Mouse (Mus musculus): ENCODE data around the gene Bdnf. TPM values are rescaled to one million over a fixed set of nuclear protein-coding genes. Genes with fewer than 3 reads are reported as not detected.

Bdnf gene
- polyA plus RNA-seq, 1 experiment from 2014 or later: 2.9 TPM

- Histone ChIP-seq H3K36me3 (ENCODE audit: control insufficient read depth, insufficient read depth, low read length) (no peaks in the 10 kb centered on the region), H3K4me2 (ENCODE audit: low read depth) (no peak overlapping the region), H3K27me3 (ENCODE audit: control insufficient read depth, insufficient read depth, low read length) (peaks cover 3% of the 10 kb centered on the region; the same call in 1 of the 2 replicates), H3K9ac (ENCODE audit: low read length) (no peak overlapping the region), H3K4me1 (ENCODE audit: control insufficient read depth, insufficient read depth, low read length) (peaks cover 2% of the 10 kb centered on the region; the same call in 1 of the 2 replicates), H3K4me3 (ENCODE audit: low read depth, low read length) (no peak overlapping the region), H3K27ac (ENCODE audit: low read depth, low read length) (no peak overlapping the region), H3K9me3 (ENCODE audit: control insufficient read depth, low read length) (no peaks in the 10 kb centered on the region)
- DNase-seq (ENCODE audit: low spot score) (no peak), ATAC-seq (ENCODE audit: insufficient read depth, low FRiP score, low TSS enrichment) (no peak)
- 9% methylated on average over 4 of the region's 4 CpGs for whole genome bisulfite sequencing
Observed at GRCm38 (mm10) chr2:109697151-109697550, 22.7 kb downstream of the Bdnf start.

- Histone ChIP-seq H3K27me3 (ENCODE audit: control insufficient read depth, insufficient read depth, low read length) (no peaks in the 10 kb centered on the region), H3K4me3 (ENCODE audit: low read depth, low read length) (no peak overlapping the region), H3K9me3 (ENCODE audit: control insufficient read depth, low read length) (no peaks in the 10 kb centered on the region), H3K4me1 (ENCODE audit: control insufficient read depth, insufficient read depth, low read length) (no peaks in the 10 kb centered on the region), H3K36me3 (ENCODE audit: control insufficient read depth, insufficient read depth, low read length) (no peaks in the 10 kb centered on the region), H3K4me2 (ENCODE audit: low read depth) (no peak overlapping the region), H3K27ac (ENCODE audit: low read depth, low read length) (no peak overlapping the region), H3K9ac (ENCODE audit: low read length) (no peak overlapping the region)
- ATAC-seq (ENCODE audit: insufficient read depth, low FRiP score, low TSS enrichment) (no peak), DNase-seq (ENCODE audit: low spot score) (no peak)
- 85% methylated on average over 5 of the region's 5 CpGs for WGBS
Observed at GRCm38 (mm10) chr2:109700291-109700690, 25.8 kb downstream of the Bdnf start.

- no peaks in the 10 kb centered on the region for H3K36me3 ChIP-seq (ENCODE audit: control insufficient read depth, insufficient read depth, low read length)
- no peaks in the 10 kb centered on the region for H3K9me3 ChIP-seq (ENCODE audit: control insufficient read depth, low read length)
- no peaks in the 10 kb centered on the region for H3K27me3 ChIP-seq (ENCODE audit: control insufficient read depth, insufficient read depth, low read length)
- H3K27ac ChIP-seq (ENCODE audit: low read depth, low read length): no peak overlapping the region
- H3K4me2 ChIP-seq (ENCODE audit: low read depth): no peak overlapping the region
- ATAC-seq (ENCODE audit: insufficient read depth, low FRiP score, low TSS enrichment) (no peak), DNase-seq (ENCODE audit: low spot score) (no peak)
- H3K4me3 ChIP-seq (ENCODE audit: low read depth, low read length): no peak overlapping the region
- H3K4me1 ChIP-seq (ENCODE audit: control insufficient read depth, insufficient read depth, low read length): no peaks in the 10 kb centered on the region
- WGBS: 86% methylated on average over 4 of the region's 4 CpGs
- no peak overlapping the region for H3K9ac ChIP-seq (ENCODE audit: low read length)
Observed at GRCm38 (mm10) chr2:109703588-109703987, 29.1 kb downstream of the Bdnf start.

GRCm38 (mm10) chr2:109704053-109704452 lies 29.6 kb downstream of the Bdnf start:
- Histone ChIP-seq H3K27ac (ENCODE audit: low read depth, low read length) (no peak overlapping the region), H3K4me2 (ENCODE audit: low read depth) (no peak overlapping the region), H3K9ac (ENCODE audit: low read length) (no peak overlapping the region), H3K9me3 (ENCODE audit: control insufficient read depth, low read length) (no peaks in the 10 kb centered on the region), H3K36me3 (ENCODE audit: control insufficient read depth, insufficient read depth, low read length) (no peaks in the 10 kb centered on the region), H3K27me3 (ENCODE audit: control insufficient read depth, insufficient read depth, low read length) (no peaks in the 10 kb centered on the region), H3K4me3 (ENCODE audit: low read depth, low read length) (no peak overlapping the region), H3K4me1 (ENCODE audit: control insufficient read depth, insufficient read depth, low read length) (no peaks in the 10 kb centered on the region)
- 76% methylated on average over 5 of the region's 5 CpGs for WGBS
- ATAC-seq (ENCODE audit: insufficient read depth, low FRiP score, low TSS enrichment) (no peak), DNase-seq (ENCODE audit: low spot score) (no peak)

- WGBS: 74% methylated on average over 8 of the region's 8 CpGs
- H3K27me3 ChIP-seq (ENCODE audit: control insufficient read depth, insufficient read depth, low read length): no peaks in the 10 kb centered on the region
Observed at GRCm38 (mm10) chr2:109706524-109706923, 32.0 kb downstream of the Bdnf start.

GRCm38 (mm10) chr2:109709346-109709745 lies 34.8 kb downstream of the Bdnf start:
- Histone ChIP-seq H3K9me3 (ENCODE audit: control insufficient read depth, low read length) (no peaks in the 10 kb centered on the region), H3K4me1 (ENCODE audit: control insufficient read depth, insufficient read depth, low read length) (no peaks in the 10 kb centered on the region), H3K4me3 (ENCODE audit: low read depth, low read length) (no peak overlapping the region), H3K27me3 (ENCODE audit: control insufficient read depth, insufficient read depth, low read length) (no peaks in the 10 kb centered on the region), H3K9ac (ENCODE audit: low read length) (no peak overlapping the region), H3K27ac (ENCODE audit: low read depth, low read length) (no peak overlapping the region), H3K4me2 (ENCODE audit: low read depth) (no peak overlapping the region), H3K36me3 (ENCODE audit: control insufficient read depth, insufficient read depth, low read length) (no peaks in the 10 kb centered on the region)
- 90% methylated on average over 7 of the region's 7 CpGs for whole genome bisulfite sequencing
- ATAC-seq (ENCODE audit: insufficient read depth, low FRiP score, low TSS enrichment): no peak
- no peak for DNase-seq (ENCODE audit: low spot score)

More at GRCm38 (mm10) chr2:109706524-109706923, 32.0 kb downstream of the Bdnf start:
- no peaks in the 10 kb centered on the region for H3K9me3 ChIP-seq (ENCODE audit: control insufficient read depth, low read length)
- no peak overlapping the region for H3K4me2 ChIP-seq (ENCODE audit: low read depth)
- no peaks in the 10 kb centered on the region for H3K36me3 ChIP-seq (ENCODE audit: control insufficient read depth, insufficient read depth, low read length)
- H3K4me1 ChIP-seq (ENCODE audit: control insufficient read depth, insufficient read depth, low read length): no peaks in the 10 kb centered on the region
- DNase-seq (ENCODE audit: low spot score) (no peak), ATAC-seq (ENCODE audit: insufficient read depth, low FRiP score, low TSS enrichment) (no peak)
- H3K9ac ChIP-seq (ENCODE audit: low read length): no peak overlapping the region
- no peak overlapping the region for H3K4me3 ChIP-seq (ENCODE audit: low read depth, low read length)
- H3K27ac ChIP-seq (ENCODE audit: low read depth, low read length): no peak overlapping the region

- DNase-seq (ENCODE audit: low spot score) (no peak), ATAC-seq (ENCODE audit: insufficient read depth, low FRiP score, low TSS enrichment) (no peak)
- Histone ChIP-seq H3K4me3 (ENCODE audit: low read depth, low read length) (no peak overlapping the region), H3K4me1 (ENCODE audit: control insufficient read depth, insufficient read depth, low read length) (no peaks in the 10 kb centered on the region), H3K4me2 (ENCODE audit: low read depth) (no peak overlapping the region), H3K27ac (ENCODE audit: low read depth, low read length) (no peak overlapping the region), H3K9me3 (ENCODE audit: control insufficient read depth, low read length) (no peaks in the 10 kb centered on the region), H3K36me3 (ENCODE audit: control insufficient read depth, insufficient read depth, low read length) (no peaks in the 10 kb centered on the region), H3K27me3 (ENCODE audit: control insufficient read depth, insufficient read depth, low read length) (no peaks in the 10 kb centered on the region), H3K9ac (ENCODE audit: low read length) (no peak overlapping the region)
- WGBS: 92% methylated on average over 1 of the region's 1 CpGs
Observed at GRCm38 (mm10) chr2:109711049-109711448, 36.5 kb downstream of the Bdnf start.

- no peak for ATAC-seq (ENCODE audit: insufficient read depth, low FRiP score, low TSS enrichment)
- no peak overlapping the region for H3K4me2 ChIP-seq (ENCODE audit: low read depth)
- H3K36me3 ChIP-seq (ENCODE audit: control insufficient read depth, insufficient read depth, low read length): no peaks in the 10 kb centered on the region
- no peaks in the 10 kb centered on the region for H3K4me1 ChIP-seq (ENCODE audit: control insufficient read depth, insufficient read depth, low read length)
- no peak overlapping the region for H3K9ac ChIP-seq (ENCODE audit: low read length)
- H3K4me3 ChIP-seq (ENCODE audit: low read depth, low read length): no peak overlapping the region
- DNase-seq (ENCODE audit: low spot score): no peak
- no peak overlapping the region for H3K27ac ChIP-seq (ENCODE audit: low read depth, low read length)
- H3K27me3 ChIP-seq (ENCODE audit: control insufficient read depth, insufficient read depth, low read length): no peaks in the 10 kb centered on the region
- 80% methylated on average over 3 of the region's 3 CpGs for WGBS
- H3K9me3 ChIP-seq (ENCODE audit: control insufficient read depth, low read length): no peaks in the 10 kb centered on the region
Observed at GRCm38 (mm10) chr2:109725261-109725660, 50.8 kb downstream of the Bdnf start.

- no peak overlapping the region for H3K4me3 ChIP-seq (ENCODE audit: low read depth, low read length)
- DNase-seq (ENCODE audit: low spot score): no peak
- H3K4me1 ChIP-seq (ENCODE audit: control insufficient read depth, insufficient read depth, low read length): no peaks in the 10 kb centered on the region
- H3K27ac ChIP-seq (ENCODE audit: low read depth, low read length): no peak overlapping the region
- H3K27me3 ChIP-seq (ENCODE audit: control insufficient read depth, insufficient read depth, low read length): no peaks in the 10 kb centered on the region
- no peak overlapping the region for H3K9ac ChIP-seq (ENCODE audit: low read length)
- H3K36me3 ChIP-seq (ENCODE audit: control insufficient read depth, insufficient read depth, low read length): no peaks in the 10 kb centered on the region
- H3K9me3 ChIP-seq (ENCODE audit: control insufficient read depth, low read length): no peaks in the 10 kb centered on the region
- WGBS: 67% methylated on average over 6 of the region's 6 CpGs
- no peak overlapping the region for H3K4me2 ChIP-seq (ENCODE audit: low read depth)
- ATAC-seq (ENCODE audit: insufficient read depth, low FRiP score, low TSS enrichment): no peak
Observed at GRCm38 (mm10) chr2:109725831-109726230, 51.3 kb downstream of the Bdnf start.
